Mouse (Mus musculus) embryonic stem cell, embryonic (primary cell): ENCODE results near the gene Lingo1.

Experiments
- CTCF ChIA-PET, 4 experiments: fragments of 300-600 bp in 2 of 4; fragments of 350-600 bp in 2 of 4; sonication (Branson Sonifier 250); formaldehyde crosslinking; loops; one replicate each; lab custom pipeline; 2022; ENCODE audit warnings: inconsistent platforms in 2 of 4; lab: Charles Lee
- POLR2A ChIA-PET, 4 experiments: fragments of 300-600 bp in 2 of 4; fragments of 350-600 bp in 2 of 4; sonication (Branson Sonifier 250); formaldehyde crosslinking; loops; one replicate each; lab custom pipeline; 2022; ENCODE audit warnings: antibody characterized with exemption in 4 of 4, inconsistent platforms in 1 of 4; lab: Charles Lee

Gene Lingo1

DNA sequence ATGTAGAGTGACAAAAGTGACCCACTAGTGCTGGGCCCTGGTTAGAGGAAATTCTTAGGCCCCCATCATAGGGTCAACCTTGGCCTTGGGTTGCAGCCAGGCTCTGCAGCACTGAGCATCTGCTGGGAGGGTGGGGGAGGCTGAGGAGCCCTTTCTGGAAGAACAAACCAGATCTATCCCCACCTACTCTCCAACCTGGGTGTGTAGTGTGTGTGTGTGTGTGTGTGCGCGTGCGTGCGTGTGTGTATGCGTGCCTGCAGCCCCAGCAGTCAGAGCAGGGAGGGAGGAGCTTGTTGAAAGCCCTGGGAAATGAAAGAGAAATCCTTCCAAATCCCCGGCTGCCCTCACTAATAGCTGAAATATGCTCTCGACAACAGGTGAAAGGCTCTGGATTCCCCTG lies 133.3 kb downstream of the Lingo1 start:
- CTCF ChIA-PET: no interaction called here
- POLR2A ChIA-PET: interaction anchor here in 1 of 4 experiments (0.6 kb wide), 1 partner anchor 141 kb away, joined by 3 read pairs; no protein-coding TSS in a partner anchor

DNA sequence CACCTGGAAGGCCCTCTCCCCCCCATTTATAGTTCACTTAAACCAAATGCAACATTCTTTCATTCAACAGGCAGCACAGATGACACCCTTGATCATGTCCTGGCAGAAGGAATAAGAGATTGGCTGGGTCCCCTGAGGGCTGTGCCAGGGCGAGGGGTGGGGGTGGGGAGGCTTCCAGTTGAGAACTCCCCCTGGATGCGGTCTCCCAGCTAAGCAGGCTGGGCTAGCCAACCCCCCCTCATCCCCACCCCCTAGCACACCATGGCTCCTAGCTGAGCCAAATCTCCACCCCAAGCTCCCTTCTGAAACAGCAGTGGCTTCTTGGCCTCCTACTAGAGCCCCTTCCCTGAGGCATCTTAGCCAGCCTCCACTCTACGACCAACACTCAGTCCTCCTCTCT lies 133.9 kb downstream of the Lingo1 start:
- CTCF ChIA-PET: interaction anchor here in 1 of 4 experiments (0.6 kb wide), 1 partner anchor 10 kb away, joined by 4 read pairs; no protein-coding TSS in a partner anchor
- POLR2A ChIA-PET: interaction anchor here in 1 of 4 experiments (0.6 kb wide), 1 partner anchor 25 kb away, joined by 4 read pairs; no protein-coding TSS in a partner anchor

DNA sequence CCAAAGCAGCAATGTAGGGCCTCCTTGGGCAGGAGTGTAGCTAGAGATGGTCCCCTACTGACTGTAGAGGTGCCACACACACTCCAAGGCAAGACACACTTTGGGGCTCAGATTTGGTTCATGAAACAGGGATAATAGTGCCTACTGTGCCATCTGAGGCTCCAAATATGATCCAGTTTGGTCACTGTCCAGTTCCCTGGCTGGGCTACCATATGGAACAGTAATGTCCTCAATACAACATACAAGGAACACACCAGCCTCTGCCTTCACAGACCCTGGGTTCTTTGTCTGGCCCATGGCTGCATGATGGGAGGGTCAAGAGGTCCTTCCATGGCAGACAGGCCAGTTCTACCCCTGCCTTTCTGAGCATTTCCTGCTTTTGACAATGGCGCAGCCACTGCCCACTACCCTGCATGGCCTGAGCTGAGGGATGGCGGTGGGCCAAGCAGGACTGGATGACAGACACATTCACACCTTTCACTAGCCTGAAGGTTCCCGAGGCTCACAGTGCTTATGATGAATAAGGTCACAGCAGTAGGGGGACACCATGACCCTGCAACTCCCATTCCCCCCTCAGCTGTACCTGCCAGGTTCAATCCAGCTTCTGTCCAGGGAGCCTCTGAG lies 134.9 kb downstream of the Lingo1 start:
- POLR2A ChIA-PET: interaction anchor here in 1 of 4 experiments (0.6 kb wide), 1 partner anchor 24 kb away, joined by 4 read pairs; no protein-coding TSS in a partner anchor

DNA sequence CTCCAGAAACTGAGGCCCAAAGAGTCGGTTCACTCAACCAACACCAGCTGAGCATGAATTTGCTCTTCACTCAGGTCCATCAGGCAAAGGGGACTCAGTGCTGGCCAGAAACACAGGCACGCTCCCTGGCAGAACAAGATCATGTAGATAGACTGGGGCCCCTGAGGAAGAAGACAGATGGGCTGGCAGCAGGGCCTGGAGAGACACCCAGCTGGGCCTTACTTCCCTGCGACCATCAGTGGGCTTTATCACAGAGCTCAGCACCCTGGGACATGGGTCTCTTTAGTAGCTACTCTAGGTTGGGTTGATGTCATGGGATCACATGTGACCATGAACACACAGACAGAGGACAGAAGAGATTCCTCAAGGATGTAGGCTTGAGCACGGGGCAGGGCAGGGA lies 137.7 kb downstream of the Lingo1 start:
- POLR2A ChIA-PET: interaction anchor here in 1 of 4 experiments (0.7 kb wide), 1 partner anchor 606 kb away, joined by 3 read pairs; no protein-coding TSS in a partner anchor
- CTCF ChIA-PET: interaction anchor here in 1 of 4 experiments (0.5 kb wide), 1 partner anchor 21 kb away, joined by 3 read pairs; no protein-coding TSS in a partner anchor

More for the DNA sequence above, 134.9 kb downstream of the Lingo1 start:
- CTCF ChIA-PET: interaction anchor here in 3 of 4 experiments (0.6 to 1.4 kb wide), 4 partner anchors 9 to 230 kb away, joined by 3 to 5 read pairs (median 4); no protein-coding TSS in a partner anchor

DNA sequence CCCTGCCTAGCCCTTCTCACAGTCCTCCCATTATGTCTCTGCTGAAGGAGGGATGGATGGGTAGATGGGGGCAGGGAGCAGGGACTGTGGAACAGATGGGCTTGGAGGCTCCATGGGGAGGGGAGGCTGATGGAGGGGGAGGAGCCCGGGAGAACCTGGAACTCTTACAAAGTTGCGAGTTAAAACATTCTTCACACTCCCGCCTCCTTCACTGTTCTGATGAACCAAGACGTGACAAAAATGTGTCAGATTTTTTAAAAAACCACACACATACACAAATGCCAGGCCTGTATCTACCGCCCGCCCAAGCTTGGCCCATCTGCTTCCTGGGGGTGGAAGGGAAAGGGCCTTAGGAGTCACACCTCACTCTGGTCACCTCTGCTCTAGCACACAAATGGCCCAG lies 138.3 kb downstream of the Lingo1 start:
- CTCF ChIA-PET: interaction anchor here in 3 of 4 experiments (0.6 to 2.2 kb wide), 4 partner anchors 21 to 294 kb away, joined by 3 to 9 read pairs (median 4); no protein-coding TSS in a partner anchor
- POLR2A ChIA-PET: no interaction called here

DNA sequence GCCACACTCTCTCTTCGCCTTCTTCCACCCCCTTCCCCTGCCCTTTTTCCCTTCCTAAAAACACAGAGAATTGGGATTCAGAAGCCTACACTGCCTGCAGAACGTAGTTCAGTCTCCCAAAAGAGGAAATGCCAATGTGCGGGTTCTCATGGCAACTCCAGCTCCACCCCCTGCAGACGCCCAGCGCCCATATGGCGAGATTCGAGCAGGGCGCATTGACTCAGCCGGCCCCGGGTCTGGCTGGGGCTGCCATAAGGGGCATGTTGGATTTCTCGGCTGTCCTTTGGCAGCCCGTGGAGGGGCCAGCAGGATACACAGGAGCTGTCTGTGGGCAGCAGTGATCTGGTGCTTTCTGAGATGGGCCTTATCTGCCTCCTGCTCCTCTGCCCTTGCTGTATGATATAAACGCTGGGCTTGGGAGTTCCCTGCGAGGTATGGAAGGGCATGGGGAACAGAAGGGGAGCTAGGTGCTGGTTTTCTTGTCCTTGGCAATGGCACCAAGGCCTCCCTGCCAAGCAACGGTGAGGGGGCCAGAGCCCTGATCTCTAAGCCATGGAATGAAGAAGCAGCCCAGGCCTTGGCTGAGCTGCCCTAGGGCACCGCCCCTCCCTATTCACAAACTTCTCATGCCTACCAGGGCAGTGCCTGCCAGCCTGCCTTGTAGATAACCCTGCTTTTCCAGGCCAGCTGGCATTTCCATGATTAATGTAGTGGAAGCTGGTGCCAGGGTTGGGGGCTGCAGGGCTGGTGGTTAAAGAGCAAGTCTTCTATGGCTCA lies 139.3 kb downstream of the Lingo1 start:
- POLR2A ChIA-PET: interaction anchor here in 1 of 4 experiments (1.1 kb wide), 1 partner anchor 582 kb away, joined by 3 read pairs; no protein-coding TSS in a partner anchor
- CTCF ChIA-PET: interaction anchor here (0.7 to 2.2 kb wide), 4 partner anchors 20 to 265 kb away, joined by 3 to 9 read pairs (median 4); no protein-coding TSS in a partner anchor

DNA sequence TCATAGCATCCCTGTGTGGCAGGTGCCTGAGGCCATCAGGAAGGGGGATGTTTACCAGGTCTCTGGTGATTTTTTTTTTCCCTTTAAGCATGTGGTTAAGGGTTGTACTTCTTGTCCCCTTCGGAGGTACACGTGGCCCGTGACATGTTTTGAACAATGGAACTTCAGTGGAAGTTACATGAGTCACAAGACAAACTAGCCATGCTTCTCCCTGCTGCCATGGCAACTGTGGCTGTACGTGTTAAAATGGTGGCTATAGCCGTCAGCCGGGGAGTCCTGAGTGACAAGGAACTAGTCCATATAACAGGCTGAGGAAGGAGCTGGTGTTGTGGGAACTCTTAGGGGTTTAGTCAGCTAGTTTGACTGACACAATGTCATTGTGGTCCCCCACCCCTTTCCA lies 141.1 kb downstream of the Lingo1 start:
- ChIA-PET CTCF (interaction anchor here in 3 of 4 experiments (0.7 to 2.3 kb wide), 3 partner anchors 19 to 193 kb away, joined by 3 to 6 read pairs (median 4); no protein-coding TSS in a partner anchor), POLR2A (no interaction called here)

DNA sequence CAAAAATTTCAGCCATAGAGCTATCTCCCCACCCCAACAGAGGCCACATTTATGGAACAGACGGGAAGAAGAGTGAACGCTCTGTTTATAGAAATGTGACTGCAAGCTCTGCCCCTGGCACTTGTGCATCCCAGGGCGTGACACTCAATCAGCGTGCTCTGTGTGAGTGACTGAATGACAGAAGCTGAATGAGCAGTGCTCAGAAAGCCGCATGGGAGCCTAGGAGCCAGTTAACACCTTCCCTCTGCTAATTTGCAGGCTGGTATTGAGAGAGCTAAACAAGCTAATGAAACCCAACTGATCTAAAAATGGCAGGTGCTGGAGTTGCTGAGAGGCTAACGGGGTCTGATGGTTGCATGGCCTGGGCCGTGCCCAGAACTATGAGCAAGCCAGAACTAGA lies 143.7 kb downstream of the Lingo1 start:
- CTCF ChIA-PET: interaction anchor here in 2 of 4 experiments (0.6 to 4.6 kb wide), 5 partner anchors 15 to 468 kb away, joined by 3 to 17 read pairs (median 3); no protein-coding TSS in a partner anchor
- POLR2A ChIA-PET: interaction anchor here in 1 of 4 experiments (2.4 kb wide), 1 partner anchor 16 kb away, joined by 5 read pairs; no protein-coding TSS in a partner anchor

DNA sequence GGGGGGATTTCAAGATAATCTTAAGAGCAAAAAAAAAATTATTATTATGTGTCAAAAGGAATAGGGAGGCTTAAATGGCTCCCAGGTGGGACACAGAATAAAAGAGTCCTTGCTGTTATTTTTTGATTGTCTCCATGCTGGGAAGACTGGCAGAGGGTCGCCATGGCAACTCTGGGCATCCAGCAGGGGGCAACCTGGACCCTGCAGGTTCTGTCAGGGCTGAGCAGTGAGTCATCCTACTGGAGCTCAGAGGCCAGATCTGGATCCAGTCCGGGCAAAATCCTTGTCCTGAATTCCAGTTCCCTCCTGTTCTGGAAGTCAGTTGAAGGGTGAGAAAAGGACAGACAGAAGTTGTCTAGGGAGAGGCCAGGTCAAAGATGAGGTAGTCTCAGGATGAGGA lies 144.7 kb downstream of the Lingo1 start:
- CTCF ChIA-PET: interaction anchor here in 2 of 4 experiments (0.7 to 4.6 kb wide), 3 partner anchors 10 to 16 kb away, joined by 4 to 17 read pairs (median 5); no protein-coding TSS in a partner anchor
- POLR2A ChIA-PET: interaction anchor here in 2 of 4 experiments (0.8 to 2.4 kb wide), 2 partner anchors 15 to 111 kb away, joined by 3 to 5 read pairs; no protein-coding TSS in a partner anchor

DNA sequence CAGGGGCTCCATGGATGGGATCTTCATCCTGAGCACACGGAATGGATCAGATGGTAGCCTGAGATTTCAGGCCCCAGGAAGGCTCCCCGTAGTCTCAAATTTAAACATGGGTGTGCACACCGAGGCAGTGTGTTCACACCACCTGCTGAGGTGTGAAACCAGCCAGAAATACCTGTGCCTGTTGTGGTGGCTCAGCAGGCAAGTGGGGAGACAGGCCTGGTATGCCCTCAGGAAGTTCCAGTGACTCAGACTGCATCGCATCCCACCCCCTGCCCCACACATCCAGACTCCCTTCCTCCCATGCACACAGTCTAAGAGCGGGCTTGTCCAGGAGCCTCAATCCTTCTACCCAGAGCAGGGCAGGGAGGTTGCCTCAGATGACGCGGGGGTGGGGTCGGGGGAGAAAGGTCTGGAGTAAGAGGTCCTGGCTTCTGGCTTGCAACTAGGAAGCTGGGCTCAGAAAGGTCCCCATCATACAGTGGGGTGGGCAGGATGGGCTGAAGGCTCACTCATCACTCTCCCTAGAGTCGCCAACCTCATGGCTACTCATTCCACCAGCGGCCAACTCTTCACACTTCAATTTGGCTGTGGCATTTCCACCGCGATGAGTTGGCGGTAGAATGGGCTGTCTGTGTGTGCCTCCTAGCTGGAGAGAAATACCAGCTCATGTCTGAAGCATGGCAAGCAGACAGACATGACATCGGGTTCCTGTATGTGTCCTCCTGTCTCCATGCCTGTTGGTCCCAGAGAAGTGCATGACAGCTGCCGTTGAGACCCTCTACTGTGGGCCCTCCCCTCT lies 149.8 kb downstream of the Lingo1 start:
- POLR2A ChIA-PET: interaction anchor here in 2 of 4 experiments (1.1 to 1.5 kb wide), 2 partner anchors 8 to 10 kb away, joined by 3 to 7 read pairs; no protein-coding TSS in a partner anchor
- CTCF ChIA-PET: interaction anchor here in 2 of 4 experiments (0.5 to 3.5 kb wide), 3 partner anchors 10 to 13 kb away, joined by 3 to 23 read pairs (median 5); no protein-coding TSS in a partner anchor

DNA sequence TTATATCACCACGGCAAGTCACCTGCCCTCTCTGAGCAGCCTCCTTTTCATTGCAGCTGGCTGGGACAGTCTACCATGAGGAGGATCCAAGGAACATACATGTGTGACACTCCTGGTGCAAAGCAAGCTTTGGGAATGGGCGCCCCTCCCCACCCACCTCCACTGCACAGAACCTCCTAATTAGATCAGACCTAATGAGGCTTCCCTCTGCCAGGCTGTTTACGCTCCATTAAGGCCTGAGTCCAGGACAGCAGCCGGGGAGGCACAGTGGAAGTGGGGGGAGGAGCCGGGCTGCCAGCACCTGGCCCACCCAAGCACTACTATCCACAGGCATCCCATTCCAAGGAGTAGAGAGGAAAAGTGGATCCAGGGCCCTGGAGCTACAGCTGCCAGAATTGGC lies 152.8 kb downstream of the Lingo1 start:
- ChIA-PET CTCF (interaction anchor here in 1 of 4 experiments (1.3 to 2.0 kb wide), 3 partner anchors 7 to 204 kb away, joined by 3 to 6 read pairs (median 3); no protein-coding TSS in a partner anchor), POLR2A (interaction anchor here in 1 of 4 experiments (0.7 to 1.1 kb wide), 3 partner anchors 8 to 23 kb away, joined by 3 read pairs; no protein-coding TSS in a partner anchor)

DNA sequence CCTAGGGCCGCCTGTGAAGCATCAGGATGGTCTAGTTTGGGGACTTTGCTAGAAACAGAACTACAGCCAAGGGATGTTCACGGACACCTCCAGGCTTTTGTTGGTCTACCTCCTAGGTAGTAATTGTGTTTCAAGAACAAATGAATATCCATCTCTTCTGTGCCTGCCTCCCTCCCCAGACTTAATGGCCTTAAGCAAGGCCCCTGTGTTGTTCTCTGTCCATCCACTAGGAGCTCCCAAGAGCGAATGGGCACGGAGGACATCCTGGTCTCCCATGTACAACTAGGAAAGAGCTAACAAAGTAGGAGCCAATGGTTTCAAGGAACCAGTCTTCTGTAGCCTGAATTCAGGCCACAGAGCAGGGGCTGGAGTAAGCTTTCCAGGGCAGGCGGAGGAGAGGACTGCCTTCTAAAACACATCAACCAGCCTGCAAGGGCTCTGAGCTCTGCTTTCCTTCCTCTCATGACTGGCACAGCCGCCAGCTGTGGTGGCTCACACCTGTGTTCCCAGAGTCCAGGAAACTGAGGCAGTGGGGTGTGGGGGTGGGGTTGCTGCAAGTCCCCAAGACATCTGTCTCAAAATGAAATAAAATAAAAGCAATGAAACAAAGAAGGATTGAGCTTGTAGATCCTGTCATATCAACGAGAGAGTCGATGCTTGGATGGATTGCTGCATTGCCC lies 157.9 kb downstream of the Lingo1 start:
- POLR2A ChIA-PET: interaction anchor here in 2 of 4 experiments (0.7 to 2.2 kb wide), 10 partner anchors 9 to 160 kb away, joined by 3 to 7 read pairs (median 4); partner anchors contain the start of gene Lingo1 (in 1 of the 2)
- CTCF ChIA-PET: interaction anchor here (0.5 to 5.0 kb wide), 57 partner anchors 9 to 535 kb away, joined by 3 to 63 read pairs (median 4); partner anchors contain the start of genes Lingo1 (in 2 of the 4), Hmg20a (in 1 of the 4) and Peak1 (in 1 of the 4)

DNA sequence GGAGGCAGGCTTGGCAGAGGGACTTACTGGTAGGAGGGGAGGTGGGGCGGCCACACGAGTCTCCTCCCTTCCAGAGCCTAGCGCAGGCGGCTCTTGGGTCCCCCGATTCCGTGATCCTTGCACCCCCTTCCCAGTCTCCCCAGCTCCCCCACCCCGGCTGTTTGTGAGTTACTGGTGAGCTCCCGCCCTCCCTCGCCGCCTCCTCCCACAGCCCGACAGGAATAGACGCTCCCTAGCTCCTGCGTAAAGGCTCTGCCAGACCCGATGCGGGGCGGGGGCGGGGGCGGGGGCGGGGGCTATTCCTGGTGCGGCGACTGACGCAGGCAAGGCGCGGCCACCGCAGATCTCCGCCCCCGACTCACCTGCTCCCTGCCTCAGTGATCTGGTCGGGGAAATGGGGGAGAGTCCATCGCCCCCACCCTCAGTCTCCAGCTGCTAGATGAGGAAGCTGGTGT lies 158.8 kb downstream of the Lingo1 start:
- POLR2A ChIA-PET: interaction anchor here in 2 of 4 experiments (0.6 to 2.2 kb wide), 4 partner anchors 13 to 161 kb away, joined by 4 to 6 read pairs (median 4); no protein-coding TSS in a partner anchor
- CTCF ChIA-PET: interaction anchor here (0.5 to 5.0 kb wide), 52 partner anchors 7 to 1630 kb away, joined by 3 to 63 read pairs (median 4); partner anchors contain the start of genes Lingo1 (in 2 of the 4), Hmg20a (in 1 of the 4) and Peak1 (in 1 of the 4)

DNA sequence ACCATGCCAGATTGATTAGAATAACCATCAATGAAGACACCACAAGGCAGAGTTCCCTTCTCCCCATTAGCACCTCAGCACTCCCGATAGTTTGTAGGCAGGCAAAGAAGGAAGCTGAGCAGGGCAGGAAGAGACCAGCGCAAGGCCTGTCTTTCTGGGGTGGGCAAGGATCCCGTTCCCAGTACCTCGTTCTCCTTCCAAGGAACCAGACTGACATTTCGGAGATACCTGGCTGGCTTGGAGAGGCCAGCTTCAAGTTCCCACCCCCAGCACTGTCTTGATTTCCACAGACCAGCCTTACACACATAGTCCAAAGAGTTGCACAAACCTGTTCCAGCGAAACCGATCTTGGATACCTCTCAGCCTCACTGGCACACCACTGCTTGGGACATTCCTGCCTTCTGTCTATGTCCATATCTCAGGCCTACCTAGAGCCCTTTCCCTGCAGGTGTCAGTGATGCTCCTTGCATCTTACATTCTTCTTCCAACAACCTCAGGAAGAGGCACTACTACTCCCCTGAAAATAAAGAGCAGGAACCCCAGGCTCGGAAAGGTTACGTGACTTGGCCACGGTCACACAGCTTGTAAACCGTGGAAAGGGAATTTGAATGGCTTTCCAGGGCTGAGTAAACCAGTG lies 159.4 kb downstream of the Lingo1 start:
- POLR2A ChIA-PET: interaction anchor here in 3 of 4 experiments (0.6 to 2.1 kb wide), 12 partner anchors 9 to 291 kb away, joined by 3 to 8 read pairs (median 4); partner anchors contain the start of genes Hmg20a (in 2 of the 3), Peak1 (in 2 of the 3), Lingo1 (in 1 of the 3) and Snx33 (in 1 of the 3)
- CTCF ChIA-PET: interaction anchor here (0.5 to 5.0 kb wide), 124 partner anchors 8 to 1631 kb away, joined by 3 to 63 read pairs (median 4); partner anchors contain the start of genes Lingo1 (in 2 of the 4), Hmg20a (in 1 of the 4), Peak1 (in 1 of the 4) and Scaper (in 1 of the 4)

DNA sequence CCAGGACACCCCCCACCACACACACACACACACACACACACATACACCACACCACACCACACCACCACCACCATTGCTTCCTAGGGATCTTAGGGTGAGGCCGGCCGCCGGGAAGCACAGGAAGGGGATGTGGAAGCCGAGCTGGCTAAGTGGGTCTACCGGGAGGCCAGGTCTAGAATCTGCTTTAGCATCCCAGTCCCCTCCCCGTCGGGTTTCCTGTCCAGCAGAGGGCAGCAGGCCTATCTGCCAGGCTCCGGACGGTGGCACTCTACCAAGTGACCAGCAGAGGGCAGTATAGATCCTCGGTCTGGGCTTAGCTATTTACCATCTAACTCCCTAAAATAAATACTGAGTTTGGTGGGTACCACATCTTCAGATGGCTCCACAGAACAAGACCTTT lies 160.1 kb downstream of the Lingo1 start:
- POLR2A ChIA-PET: interaction anchor here in 3 of 4 experiments (0.9 to 2.1 kb wide), 19 partner anchors 10 to 435 kb away, joined by 3 to 8 read pairs (median 4); partner anchors contain the start of genes Peak1 (in 3 of the 3), Hmg20a (in 2 of the 3), Lingo1 (in 1 of the 3) and Snx33 (in 1 of the 3)
- CTCF ChIA-PET: interaction anchor here (0.5 to 5.0 kb wide), 121 partner anchors 8 to 1212 kb away, joined by 3 to 63 read pairs (median 4); partner anchors contain the start of genes Hmg20a (in 2 of the 4), Lingo1 (in 2 of the 4), Peak1 (in 2 of the 4) and 1700017B05Rik (in 1 of the 4)
